Mouse (Mus musculus): ENCODE measurements around the gene Olfr1281. TPM values are rescaled to one million over a fixed set of nuclear protein-coding genes. Genes with fewer than 3 reads are reported as not detected.
"Not testable (repeated sequence)": the region's sequence is repeated elsewhere in the genome, so short reads cannot be mapped to it uniquely, and the experiment has no call there.

Gene Olfr1281
- polyA plus RNA-seq (2015; fragmentation: Nextera tagmentation; extraction: Ambion mirVana) = not detected in 2 replicates

DNA sequence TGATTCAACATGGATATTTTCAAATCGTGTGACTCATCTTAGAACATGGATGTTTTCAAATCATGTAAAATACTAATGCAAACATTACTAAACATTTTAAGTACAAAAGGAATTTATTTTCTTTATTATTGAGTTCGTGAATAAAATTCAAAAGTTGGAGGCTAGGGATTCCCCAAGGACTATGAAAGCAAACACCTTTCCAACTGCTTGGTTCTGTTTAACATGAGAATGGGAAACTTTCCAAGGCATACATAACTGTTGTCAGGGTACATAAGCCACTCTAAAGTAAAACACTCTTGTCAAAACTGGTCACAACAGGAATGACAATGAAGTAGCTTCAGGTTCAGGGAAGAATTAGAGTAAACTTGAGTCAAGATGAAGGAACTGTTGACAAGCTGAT lies at the start of gene Olfr1281:
Olfr1281 (plus strand) TSS at position 301 of the 400 bp plus-strand sequence.
- no peaks in the 10 kb centered on the region for H3K4me1 ChIP-seq
- H3K36me3 ChIP-seq (replicated peaks) = no peaks in the 10 kb centered on the region
- no peak for ATAC-seq (replicated peaks)
- no peaks in the 10 kb centered on the region for H3K9me3 ChIP-seq
- no peak within 1 kb of the TSS for H3K9ac ChIP-seq
- H3K27ac ChIP-seq = no peak within 1 kb of the TSS
- H3K27me3 ChIP-seq (replicated peaks) = no peaks in the 10 kb centered on the region
- H3K4me2 ChIP-seq = no peak within 1 kb of the TSS
- no peak within 1 kb of the TSS for H3K4me3 ChIP-seq
- 75% methylated on average over 2 of the region's 2 CpGs for WGBS

DNA sequence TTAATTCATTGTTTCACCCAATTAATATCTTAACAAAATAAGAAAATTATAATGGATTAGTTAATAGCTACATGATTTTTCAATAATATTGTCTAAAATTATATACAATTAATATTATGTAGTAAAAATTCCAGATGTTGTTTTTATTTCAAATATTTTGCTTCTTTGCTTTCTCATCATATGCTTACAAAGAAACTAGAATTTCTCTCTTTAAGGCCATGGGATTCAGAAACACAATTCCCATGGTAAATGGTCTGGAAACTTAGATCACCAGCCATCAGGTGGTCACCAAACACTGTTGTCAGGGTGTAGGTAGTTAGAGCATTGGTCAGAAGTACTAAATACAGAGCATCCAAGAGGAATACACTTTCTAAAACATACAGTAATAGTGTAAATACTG lies 36.5 kb upstream of the Olfr1281 start, which contains the start of gene Olfr1278:
Olfr1278 (plus strand) TSS at position 301 of the 400 bp plus-strand sequence.
- Histone ChIP-seq H3K27ac (no peak within 1 kb of the TSS), H3K9me3 (no peaks in the 10 kb centered on the region), H3K4me3 (no peak within 1 kb of the TSS), H3K4me2 (no peak within 1 kb of the TSS), H3K4me1 (no peaks in the 10 kb centered on the region), H3K36me3 (replicated peaks) (no peaks in the 10 kb centered on the region), H3K9ac (no peak within 1 kb of the TSS), H3K27me3 (replicated peaks) (no peaks in the 10 kb centered on the region)
- no peak for ATAC-seq (replicated peaks)

DNA sequence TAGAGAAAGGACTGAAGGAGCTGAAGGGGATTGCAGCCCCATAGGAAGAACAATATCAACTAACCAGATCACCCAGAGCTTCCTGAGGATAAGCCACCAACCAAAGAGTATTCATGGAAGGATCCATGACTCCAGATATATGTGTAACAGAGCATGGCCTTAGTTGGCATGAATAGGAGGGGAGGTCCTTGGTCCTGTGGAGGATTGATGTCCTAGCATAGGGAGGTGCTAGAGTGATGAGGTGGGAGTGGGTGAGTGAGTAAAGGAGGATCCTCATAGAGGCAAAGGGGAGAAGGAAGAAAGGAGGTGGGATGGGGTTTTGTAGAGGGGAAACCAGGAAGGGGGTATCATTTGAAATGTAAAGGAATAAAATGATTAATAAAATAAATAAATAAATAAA lies 27.8 kb upstream of the Olfr1281 start:
- H3K4me1 ChIP-seq = no peaks in the 10 kb centered on the region
- no peak overlapping the region for H3K4me3 ChIP-seq
- H3K4me2 ChIP-seq = no peak overlapping the region
- H3K9me3 ChIP-seq = no peaks in the 10 kb centered on the region
- H3K27ac ChIP-seq = no peak overlapping the region
- no peaks in the 10 kb centered on the region for H3K27me3 ChIP-seq (replicated peaks)
- no peak for ATAC-seq (replicated peaks)
- H3K36me3 ChIP-seq (replicated peaks) = no peaks in the 10 kb centered on the region
- no peak overlapping the region for H3K9ac ChIP-seq

DNA sequence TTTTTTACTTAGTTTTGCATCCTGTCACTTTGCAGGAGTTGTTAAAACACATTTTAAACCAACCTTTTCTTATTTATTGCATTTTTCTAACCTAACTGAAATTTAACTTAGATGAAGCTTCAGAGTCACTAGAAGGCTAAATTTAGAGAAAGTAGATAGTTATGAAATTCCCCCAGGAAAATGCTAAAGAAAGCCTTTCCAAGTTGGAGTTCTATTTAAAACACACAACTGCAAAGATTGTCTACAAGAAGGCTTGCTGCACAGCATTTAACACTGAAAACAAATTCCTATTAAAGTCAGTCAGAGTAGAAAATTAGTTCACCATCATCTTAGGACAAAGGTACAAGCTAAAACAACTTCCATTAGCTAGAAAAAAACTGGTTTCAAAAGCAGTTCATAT lies 25.9 kb upstream of the Olfr1281 start, which contains the start of gene Olfr1279:
Olfr1279 (plus strand) TSS at position 262 of the 400 bp plus-strand sequence.
- no peak within 1 kb of the TSS for H3K4me3 ChIP-seq
- no peaks in the 10 kb centered on the region for H3K27me3 ChIP-seq (replicated peaks)
- no peaks in the 10 kb centered on the region for H3K9me3 ChIP-seq
- no peak within 1 kb of the TSS for H3K4me2 ChIP-seq
- no peak within 1 kb of the TSS for H3K9ac ChIP-seq
- H3K36me3 ChIP-seq (replicated peaks) = no peaks in the 10 kb centered on the region
- H3K4me1 ChIP-seq = no peaks in the 10 kb centered on the region
- ATAC-seq (replicated peaks) = no peak
- no peak within 1 kb of the TSS for H3K27ac ChIP-seq

DNA sequence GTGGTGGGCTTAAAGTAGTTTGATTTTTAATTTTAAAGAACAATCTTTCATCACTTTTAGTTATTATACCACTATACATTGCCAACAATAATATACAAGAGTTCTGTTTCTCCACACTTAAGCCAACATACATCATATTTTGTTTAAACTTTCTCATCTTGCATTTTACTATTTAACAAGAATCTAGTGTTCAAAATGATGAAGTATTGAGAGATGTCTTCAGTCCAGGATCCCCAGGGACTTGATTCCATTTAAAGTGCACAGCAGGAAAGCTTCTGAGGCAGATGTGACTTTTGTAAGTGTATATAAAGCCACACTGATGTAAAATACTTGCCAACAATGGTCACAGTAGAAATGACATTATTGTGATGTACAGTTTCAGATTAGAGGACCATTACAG lies 12.6 kb upstream of the Olfr1281 start, which contains the start of gene Olfr1280:
Olfr1280 (plus strand) TSS at position 301 of the 400 bp plus-strand sequence.
- no peak within 1 kb of the TSS for H3K27ac ChIP-seq
- no peaks in the 10 kb centered on the region for H3K9me3 ChIP-seq
- no peak for ATAC-seq (replicated peaks)
- H3K4me1 ChIP-seq = no peaks in the 10 kb centered on the region
- no peak within 1 kb of the TSS for H3K9ac ChIP-seq
- H3K36me3 ChIP-seq (replicated peaks) = no peaks in the 10 kb centered on the region
- no peak within 1 kb of the TSS for H3K4me3 ChIP-seq
- H3K4me2 ChIP-seq = no peak within 1 kb of the TSS
- H3K27me3 ChIP-seq (replicated peaks) = no peaks in the 10 kb centered on the region

DNA sequence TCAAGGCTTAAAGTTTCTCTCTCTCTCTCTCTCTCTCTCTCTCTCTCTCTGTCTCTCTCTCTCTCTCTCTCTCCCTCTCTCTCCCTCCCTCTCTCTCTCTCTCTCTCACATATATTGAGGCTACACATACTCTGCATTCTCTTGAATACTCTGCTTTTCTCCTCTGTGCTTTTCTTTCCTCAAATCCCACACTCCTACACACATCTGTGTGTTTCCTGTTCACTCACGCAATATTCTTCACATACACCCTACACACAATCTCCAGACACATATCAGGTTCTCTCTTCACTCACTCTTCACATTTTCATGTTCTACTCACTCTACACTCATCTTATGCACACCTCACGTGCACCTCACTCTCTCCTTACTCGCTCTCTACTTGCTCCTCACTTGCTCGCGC lies 7.4 kb downstream of the Olfr1281 start:
- not testable (repeated sequence) for H3K27ac ChIP-seq; H3K36me3 ChIP-seq (replicated peaks); H3K27me3 ChIP-seq (replicated peaks); H3K9ac ChIP-seq; H3K9me3 ChIP-seq; H3K4me2 ChIP-seq; H3K4me3 ChIP-seq; H3K4me1 ChIP-seq; ATAC-seq (replicated peaks)
- WGBS = 92% methylated on average over 5 of the region's 5 CpGs

DNA sequence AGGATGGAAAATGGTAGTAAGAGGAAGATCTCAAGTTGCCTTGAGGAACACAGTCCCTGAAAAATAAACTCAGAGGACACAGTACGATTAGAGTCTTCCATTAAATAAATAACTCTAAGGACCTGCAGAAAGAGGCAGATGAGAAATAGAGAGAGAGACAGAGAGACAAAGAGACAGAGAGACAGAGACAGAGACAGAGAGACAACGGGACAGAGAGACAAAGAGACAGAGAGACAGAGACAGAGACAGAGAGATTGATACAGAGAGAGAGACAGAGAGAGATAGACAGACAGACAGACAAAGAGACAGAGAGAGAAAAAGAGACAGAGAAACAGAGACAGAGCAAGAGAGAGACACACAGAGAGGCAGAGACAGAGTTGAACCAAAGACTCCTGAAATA lies 9.7 kb downstream of the Olfr1281 start, which contains the start of gene Olfr1282:
Olfr1282 (minus strand) TSS at position 101 of the 400 bp plus-strand sequence.
- Histone ChIP-seq H3K27me3 (replicated peaks) (no peaks in the 10 kb centered on the region), H3K27ac (no peak within 1 kb of the TSS), H3K4me1 (no peaks in the 10 kb centered on the region), H3K36me3 (replicated peaks) (no peaks in the 10 kb centered on the region), H3K9ac (no peak within 1 kb of the TSS), H3K4me2 (no peak within 1 kb of the TSS), H3K4me3 (no peak within 1 kb of the TSS), H3K9me3 (no peaks in the 10 kb centered on the region)
- no peak for ATAC-seq (replicated peaks)
- WGBS = 85% methylated on average over 2 of the region's 2 CpGs

DNA sequence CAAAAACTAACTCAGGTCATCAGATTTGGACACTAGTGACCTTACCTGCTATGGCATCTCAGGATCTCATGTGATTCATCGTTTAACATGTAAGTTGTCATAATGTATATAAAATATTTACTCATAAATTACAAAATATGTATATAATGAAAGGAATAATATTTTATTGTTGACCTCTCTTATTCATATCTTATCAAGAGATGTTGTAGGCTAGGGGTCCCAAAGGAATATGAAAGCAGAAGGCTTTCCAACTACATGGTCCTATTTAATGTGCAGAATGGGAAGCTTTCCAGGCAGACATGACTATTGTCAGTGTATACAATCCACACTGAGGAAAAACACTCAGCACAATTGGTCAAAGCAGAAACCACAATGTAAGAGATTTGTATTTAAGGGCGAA lies 40.2 kb downstream of the Olfr1281 start, which contains the start of gene Olfr1283:
Olfr1283 (plus strand) TSS at position 301 of the 400 bp plus-strand sequence.
- no peak within 1 kb of the TSS for H3K4me2 ChIP-seq
- H3K4me3 ChIP-seq = no peak within 1 kb of the TSS
- H3K27me3 ChIP-seq (replicated peaks) = no peaks in the 10 kb centered on the region
- no peak within 1 kb of the TSS for H3K9ac ChIP-seq
- H3K27ac ChIP-seq = no peak within 1 kb of the TSS
- H3K36me3 ChIP-seq (replicated peaks) = no peaks in the 10 kb centered on the region
- no peak for ATAC-seq (replicated peaks)
- no peaks in the 10 kb centered on the region for H3K9me3 ChIP-seq
- WGBS = 81% methylated on average over 2 of the region's 2 CpGs
- H3K4me1 ChIP-seq = no peaks in the 10 kb centered on the region

DNA sequence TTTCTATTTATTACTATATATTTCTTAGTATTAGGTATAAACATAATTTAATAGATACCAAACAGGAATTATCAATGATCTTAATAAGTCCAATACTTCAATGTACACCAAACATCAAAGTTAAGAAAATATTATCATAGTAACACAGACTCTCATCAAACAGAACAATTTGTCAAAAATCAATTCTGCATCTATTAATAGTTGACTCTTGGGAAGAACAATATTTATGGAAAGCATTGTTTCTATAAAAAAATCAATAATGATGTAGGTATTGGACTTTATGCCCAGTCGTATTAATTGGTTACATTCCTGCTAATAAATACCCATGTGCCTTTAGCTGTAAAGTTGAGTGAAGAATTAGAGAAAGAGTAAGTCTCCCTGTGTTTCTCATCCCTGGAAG lies 48.9 kb downstream of the Olfr1281 start, which contains the start of gene Olfr1284:
Olfr1284 (plus strand) TSS at position 301 of the 400 bp plus-strand sequence.
- Histone ChIP-seq H3K4me2 (no peak within 1 kb of the TSS), H3K4me1 (no peaks in the 10 kb centered on the region), H3K9me3 (no peaks in the 10 kb centered on the region), H3K36me3 (replicated peaks) (no peaks in the 10 kb centered on the region), H3K27me3 (replicated peaks) (no peaks in the 10 kb centered on the region), H3K27ac (no peak within 1 kb of the TSS), H3K4me3 (no peak within 1 kb of the TSS), H3K9ac (no peak within 1 kb of the TSS)
- no peak for ATAC-seq (replicated peaks)
- 84% methylated on average over 1 of the region's 1 CpGs for WGBS

Other genes starting within 250 kb of the Olfr1281 start
- gene Gm13941, start 220.5 kb upstream of the Olfr1281 start, polyA plus RNA-seq (2015; fragmentation: Nextera tagmentation; extraction: Ambion mirVana) = not detected in 2 replicates
- not detected in 2 replicates for gene Gm15130, start 173.6 kb upstream of the Olfr1281 start, polyA plus RNA-seq (2015; fragmentation: Nextera tagmentation; extraction: Ambion mirVana)
- gene 4930430A15Rik, start 96.9 kb upstream of the Olfr1281 start, polyA plus RNA-seq (2015; fragmentation: Nextera tagmentation; extraction: Ambion mirVana) = not detected in 2 replicates
- not detected in 2 replicates for gene Olfr1275, start 91.2 kb upstream of the Olfr1281 start, polyA plus RNA-seq (2015; fragmentation: Nextera tagmentation; extraction: Ambion mirVana)
- not detected in 2 replicates for gene Olfr1276, start 72.0 kb upstream of the Olfr1281 start, polyA plus RNA-seq (2015; fragmentation: Nextera tagmentation; extraction: Ambion mirVana)
- not detected in 2 replicates for gene Olfr1277, start 52.4 kb upstream of the Olfr1281 start, polyA plus RNA-seq (2015; fragmentation: Nextera tagmentation; extraction: Ambion mirVana)
- not detected in 2 replicates for gene Olfr1278, start 36.4 kb upstream of the Olfr1281 start, polyA plus RNA-seq (2015; fragmentation: Nextera tagmentation; extraction: Ambion mirVana)
- not detected in 2 replicates for gene Olfr1279, start 25.9 kb upstream of the Olfr1281 start, polyA plus RNA-seq (2015; fragmentation: Nextera tagmentation; extraction: Ambion mirVana)
- gene Olfr1280, start 12.5 kb upstream of the Olfr1281 start, polyA plus RNA-seq (2015; fragmentation: Nextera tagmentation; extraction: Ambion mirVana) = not detected in 2 replicates
- gene Olfr1282, start 9.6 kb downstream of the Olfr1281 start, polyA plus RNA-seq (2015; fragmentation: Nextera tagmentation; extraction: Ambion mirVana) = not detected in 2 replicates
- gene Olfr1283, start 40.3 kb downstream of the Olfr1281 start, polyA plus RNA-seq (2015; fragmentation: Nextera tagmentation; extraction: Ambion mirVana) = not detected in 2 replicates
- not detected in 2 replicates for gene Olfr1284, start 49.0 kb downstream of the Olfr1281 start, polyA plus RNA-seq (2015; fragmentation: Nextera tagmentation; extraction: Ambion mirVana)
- not detected in 2 replicates for gene Olfr1286, start 96.6 kb downstream of the Olfr1281 start, polyA plus RNA-seq (2015; fragmentation: Nextera tagmentation; extraction: Ambion mirVana)
- gene Olfr1287, start 122.6 kb downstream of the Olfr1281 start, polyA plus RNA-seq (2015; fragmentation: Nextera tagmentation; extraction: Ambion mirVana) = not detected in 2 replicates
- not detected in 2 replicates for gene Olfr1288, start 147.6 kb downstream of the Olfr1281 start, polyA plus RNA-seq (2015; fragmentation: Nextera tagmentation; extraction: Ambion mirVana)
- gene Olfr1289, start 154.3 kb downstream of the Olfr1281 start, polyA plus RNA-seq (2015; fragmentation: Nextera tagmentation; extraction: Ambion mirVana) = not detected in 2 replicates
- gene Olfr1290, start 167.3 kb downstream of the Olfr1281 start, polyA plus RNA-seq (2015; fragmentation: Nextera tagmentation; extraction: Ambion mirVana) = not detected in 2 replicates
- not detected in 2 replicates for gene Olfr1291-ps1, start 170.7 kb downstream of the Olfr1281 start, polyA plus RNA-seq (2015; fragmentation: Nextera tagmentation; extraction: Ambion mirVana)
- gene Olfr1293-ps, start 198.7 kb downstream of the Olfr1281 start, polyA plus RNA-seq (2015; fragmentation: Nextera tagmentation; extraction: Ambion mirVana) = not detected in 2 replicates
- not detected in 2 replicates for gene Olfr1294, start 213.8 kb downstream of the Olfr1281 start, polyA plus RNA-seq (2015; fragmentation: Nextera tagmentation; extraction: Ambion mirVana)
- not detected in 2 replicates for gene Olfr1295, start 243.2 kb downstream of the Olfr1281 start, polyA plus RNA-seq (2015; fragmentation: Nextera tagmentation; extraction: Ambion mirVana)

Measured in midbrain, embryonic 15.5 days (tissue).